Mouse (Mus musculus) cortical plate, adult 2 months (tissue): ENCODE measurements around the gene Tssk2. TPM values are rescaled to one million over a fixed set of nuclear protein-coding genes. Genes with fewer than 3 reads are reported as not detected.
A peak's percentile ranks its signal among the peaks of the same experiment; 100 is the strongest.

ENCODE experiments used
- H3K27ac ChIP-seq: fragments of 200-500 bp; 2 replicates; pipeline ENCODE4 v1.5.1; 2012; ENCODE audit warnings: low read length, control low read depth, inconsistent platforms; ENCODE audit not compliant: insufficient read depth
- H3K4me1 ChIP-seq: fragments of 200-500 bp; 2 replicates; pipeline ENCODE4 v1.6.1; 2011; ENCODE audit warnings: low read length; ENCODE audit not compliant: control insufficient read depth, insufficient read depth
- H3K4me3 ChIP-seq: fragments of 200-500 bp; 2 replicates; pipeline ENCODE4 v1.5.1; 2011; ENCODE audit warnings: mild to moderate bottlenecking, low read length, control low read depth; ENCODE audit not compliant: insufficient read depth
- CTCF ChIP-seq: fragments of 200-500 bp; IDR thresholded peaks from 2 replicates; pipeline ENCODE4 v1.5.1; 2011; ENCODE audit warnings: mild to moderate bottlenecking, control low read depth, low read length; ENCODE audit not compliant: insufficient read depth; ENCODE audit errors: extremely low read depth
- POLR2A ChIP-seq: fragments of 200-500 bp; IDR thresholded peaks from 2 replicates; pipeline ENCODE4 v1.6.1; 2011; ENCODE audit warnings: mild to moderate bottlenecking, low read length, control low read depth; ENCODE audit not compliant: insufficient read depth; ENCODE audit errors: extremely low read depth
- polyA plus RNA-seq: library from polyadenylated mRNA; depleted of rRNA; stranded (reverse); fragments of >200 nt; gene quantifications from 2 replicates; pipeline ENCODE4 v1.2.3, GENCODE M21; 2012

The Tssk2 gene
- polyA plus RNA-seq, 1 experiment = not detected

GRCm38 (mm10) chr16:17927351-17928082, 29.1 kb downstream of the Tssk2 start:
- H3K4me3 ChIP-seq = peak overlapping the region; percentile 99
- H3K4me1 ChIP-seq = peaks cover 2% of the 10 kb centered on the region; the same call in 1 of the 2 replicates
- no peak for TF ChIP-seq CTCF
- TF ChIP-seq POLR2A = no peak
- H3K27ac ChIP-seq = peak overlapping the region; percentile 78

GRCm38 (mm10) chr16:17928087-17928580, 29.7 kb downstream of the Tssk2 start, which contains the start of gene Slc25a1:
Slc25a1 (minus strand) TSS chr16:17928219.
- H3K4me1 ChIP-seq = peaks cover 2% of the 10 kb centered on the region; the same call in 1 of the 2 replicates
- peak within 1 kb of the TSS; percentile 78 for H3K27ac ChIP-seq
- H3K4me3 ChIP-seq = peak within 1 kb of the TSS; percentile 99
- TF ChIP-seq POLR2A (peak; percentile 63; the same call in 1 of the 2 replicates), CTCF (no peak)

GRCm38 (mm10) chr16:17928627-17929104, 30.2 kb downstream of the Tssk2 start:
- Histone ChIP-seq H3K4me1 (peaks cover 2% of the 10 kb centered on the region; the same call in 1 of the 2 replicates), H3K4me3 (peak overlapping the region; percentile 99; the same call in 1 of the 2 replicates), H3K27ac (peak overlapping the region; percentile 78)
- TF ChIP-seq POLR2A (no peak), CTCF (peak; percentile 46)

- no peak overlapping the region for H3K27ac ChIP-seq
- TF ChIP-seq CTCF = no peak
- no peak for TF ChIP-seq POLR2A
- peaks cover 2% of the 10 kb centered on the region; the same call in 1 of the 2 replicates for H3K4me1 ChIP-seq
- H3K4me3 ChIP-seq = no peak overlapping the region
These were observed 30.8 kb downstream of the Tssk2 start for GRCm38 (mm10) chr16:17929211-17929610.

GRCm38 (mm10) chr16:17929631-17930030, 31.2 kb downstream of the Tssk2 start:
- H3K4me1 ChIP-seq = peaks cover 2% of the 10 kb centered on the region; the same call in 1 of the 2 replicates
- H3K4me3 ChIP-seq = no peak overlapping the region
- no peak overlapping the region for H3K27ac ChIP-seq
- TF ChIP-seq POLR2A (no peak), CTCF (no peak)

GRCm38 (mm10) chr16:17931906-17932460, 33.5 kb downstream of the Tssk2 start:
- Histone ChIP-seq H3K4me1 (peaks cover under 1% of the 10 kb centered on the region; the same call in 1 of the 2 replicates), H3K27ac (no peak overlapping the region), H3K4me3 (no peak overlapping the region)
- TF ChIP-seq POLR2A = no peak
- no peak for TF ChIP-seq CTCF

- no peak overlapping the region for H3K4me3 ChIP-seq
- H3K4me1 ChIP-seq = no peaks in the 10 kb centered on the region
- no peak overlapping the region for H3K27ac ChIP-seq
- no peak for TF ChIP-seq POLR2A
- TF ChIP-seq CTCF = no peak
These were observed 35.4 kb downstream of the Tssk2 start for GRCm38 (mm10) chr16:17933594-17934444.

- Histone ChIP-seq H3K4me1 (no peaks in the 10 kb centered on the region), H3K27ac (no peak overlapping the region), H3K4me3 (no peak overlapping the region)
- no peak for TF ChIP-seq CTCF
These were observed 36.0 kb downstream of the Tssk2 start for GRCm38 (mm10) chr16:17934445-17934910.

GRCm38 (mm10) chr16:17936776-17937175, 38.3 kb downstream of the Tssk2 start:
- no peak for TF ChIP-seq CTCF
- no peak for TF ChIP-seq POLR2A

More at GRCm38 (mm10) chr16:17936776-17937175, 38.3 kb downstream of the Tssk2 start:
- Histone ChIP-seq H3K4me3 (no peak overlapping the region), H3K4me1 (no peaks in the 10 kb centered on the region), H3K27ac (no peak overlapping the region)
